Mouse (Mus musculus) megakaryocyte, embryonic 14.5 days (primary cell): ENCODE measurements around the gene Pitpnc1.

Source experiments
- FLI1 ChIP-seq: IDR thresholded peaks from 2 replicates; pipeline ENCODE4 v1.6.1; 2012; ENCODE audit warnings: low read length, inconsistent platforms, mixed read lengths
- GATA1 ChIP-seq: IDR thresholded peaks from 3 replicates; pipeline ENCODE4 v1.6.1; 2012; ENCODE audit warnings: mixed read lengths, low read length, inconsistent platforms, borderline replicate concordance

DNA sequence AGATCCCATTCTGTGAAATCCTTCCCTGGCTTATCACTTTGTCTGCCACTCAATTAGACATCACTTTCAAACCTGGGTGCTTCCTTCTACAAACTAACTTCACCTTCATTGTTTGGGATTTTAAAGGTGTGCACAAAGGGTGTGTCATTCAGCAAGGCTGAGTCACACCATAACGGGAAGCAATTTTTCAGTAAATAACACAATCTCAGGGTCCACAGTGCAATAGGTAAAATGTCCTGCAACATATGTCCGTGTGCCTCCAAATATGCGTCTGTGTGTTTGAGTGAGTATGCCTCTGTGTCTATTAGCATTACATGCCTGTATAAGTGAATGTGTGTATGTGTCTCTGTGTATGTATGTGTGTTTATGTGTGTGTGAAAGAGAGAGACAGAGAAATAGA lies 13.2 kb downstream of the Pitpnc1 start:
- no peak for TF ChIP-seq FLI1
- TF ChIP-seq GATA1: no peak
